Mouse (Mus musculus) stomach, embryonic 15.5 days (tissue): ENCODE measurements around the gene Hspd1. TPM values are rescaled to one million over a fixed set of nuclear protein-coding genes. Genes with fewer than 3 reads are reported as not detected.
"Not testable (repeated sequence)": the region's sequence is repeated elsewhere in the genome, so short reads cannot be mapped to it uniquely, and the experiment has no call there.

Experiments used
- ATAC-seq: fragments of 200-750 bp; cut with Nextera tagmentation; 2 replicates; pipeline ENCODE4 v1.8.0; 2017; ENCODE audit warnings: low read depth, moderate number of reproducible peaks, moderate TSS enrichment; ENCODE audit not compliant: insufficient read depth, low FRiP score
- H3K27ac ChIP-seq: fragments of 300-500 bp; sonication (generic); 2 replicates; pipeline ENCODE4 v1.5.1; 2015; ENCODE audit warnings: mild to moderate bottlenecking, inconsistent platforms
- H3K27me3 ChIP-seq: fragments of 300-500 bp; sonication (generic); replicated peaks from 2 replicates; pipeline ENCODE4 v1.6.1; 2015; ENCODE audit warnings: inconsistent platforms
- H3K36me3 ChIP-seq: fragments of 300-500 bp; sonication (generic); 2 replicates; pipeline ENCODE4 v1.6.1; 2015; ENCODE audit warnings: inconsistent platforms
- H3K4me1 ChIP-seq: fragments of 300-500 bp; sonication (generic); 2 replicates; pipeline ENCODE4 v1.6.1; 2015; ENCODE audit warnings: inconsistent platforms
- H3K4me2 ChIP-seq: fragments of 300-500 bp; sonication (generic); 2 replicates; pipeline ENCODE4 v1.6.1; 2015; ENCODE audit warnings: mild to moderate bottlenecking, inconsistent platforms
- H3K4me3 ChIP-seq: fragments of 300-500 bp; sonication (generic); replicated peaks from 2 replicates; pipeline ENCODE4 v1.5.1; 2015; ENCODE audit warnings: inconsistent platforms
- H3K9ac ChIP-seq: fragments of 300-500 bp; sonication (generic); 2 replicates; pipeline ENCODE4 v1.6.1; 2015; ENCODE audit warnings: inconsistent platforms
- H3K9me3 ChIP-seq: fragments of 300-500 bp; sonication (generic); 2 replicates; pipeline ENCODE4 v1.6.1; 2016; ENCODE audit warnings: inconsistent platforms
- WGBS: fragments of 180-500 bp; shearing (Covaris S2); methylation state at CpG from one replicate; pipeline ENCODE4 v1.1.7; 2015; 5-methylcytosine and 5-hydroxymethylcytosine counted together
- polyA plus RNA-seq: library from polyadenylated mRNA; unstranded; fragments of >200 nt; fragmentation: Nextera tagmentation; extraction: Ambion mirVana; gene quantifications from 2 replicates; pipeline ENCODE4 v1.2.1, GENCODE M21; 2015

The Hspd1 gene
- 436 and 499 TPM in 2 replicates for polyA plus RNA-seq

DNA sequence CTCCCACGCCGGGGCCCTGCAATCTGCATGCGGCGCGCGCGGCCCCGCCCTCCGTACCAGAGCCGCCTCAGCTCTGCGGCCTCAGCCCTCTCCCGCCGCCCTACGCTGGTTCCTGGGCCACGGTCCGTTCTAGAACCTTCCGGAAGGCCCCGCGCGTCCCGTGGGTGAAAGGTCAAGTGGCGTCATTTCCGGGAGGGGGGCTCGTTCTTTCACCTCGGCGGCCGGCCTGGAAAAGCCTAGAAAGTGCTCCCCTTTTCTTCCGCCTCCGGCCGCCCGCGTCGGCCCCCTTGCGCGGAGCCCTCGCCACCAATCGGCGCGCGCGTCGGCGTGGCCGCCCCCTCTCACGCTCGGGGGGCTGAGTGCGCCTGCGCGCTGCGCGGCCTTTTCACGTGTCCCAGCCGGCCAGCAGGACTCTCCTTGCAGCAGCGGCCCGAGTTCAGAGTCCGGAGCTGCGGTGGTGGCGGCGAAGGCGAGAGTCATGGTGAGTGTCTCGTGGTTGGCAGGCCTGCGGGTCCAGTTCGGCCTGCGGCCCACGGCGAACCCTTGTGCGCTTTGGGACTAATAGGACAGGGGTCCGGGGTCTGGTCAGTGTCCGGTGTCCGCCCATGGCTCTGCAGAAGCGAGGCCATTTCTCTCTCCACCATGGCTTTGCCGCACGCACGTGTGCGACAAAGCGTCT is at the start of gene Hspd1, which contains the start of gene Hspe1:
TSS of gene Hspd1 (minus strand) at position 312 of the 679 bp plus-strand sequence.
TSS of gene Hspe1 (plus strand) at position 201 of the 679 bp plus-strand sequence.
- peak; percentile 93 for ATAC-seq
- no peaks in the 10 kb centered on the region for H3K27me3 ChIP-seq
- no peaks in the 10 kb centered on the region for H3K9me3 ChIP-seq
- WGBS: under 1% methylated on average over 72 of the region's 76 CpGs
- H3K27ac ChIP-seq: peak within 1 kb of the TSS; percentile 96
- peak within 1 kb of the TSS; percentile 98 for H3K4me3 ChIP-seq
- peaks cover 14% of the 10 kb centered on the region for H3K36me3 ChIP-seq
- H3K4me1 ChIP-seq: peaks cover 15% of the 10 kb centered on the region
- H3K9ac ChIP-seq: peak within 1 kb of the TSS; percentile 95
- H3K4me2 ChIP-seq: peak within 1 kb of the TSS; percentile 61

DNA sequence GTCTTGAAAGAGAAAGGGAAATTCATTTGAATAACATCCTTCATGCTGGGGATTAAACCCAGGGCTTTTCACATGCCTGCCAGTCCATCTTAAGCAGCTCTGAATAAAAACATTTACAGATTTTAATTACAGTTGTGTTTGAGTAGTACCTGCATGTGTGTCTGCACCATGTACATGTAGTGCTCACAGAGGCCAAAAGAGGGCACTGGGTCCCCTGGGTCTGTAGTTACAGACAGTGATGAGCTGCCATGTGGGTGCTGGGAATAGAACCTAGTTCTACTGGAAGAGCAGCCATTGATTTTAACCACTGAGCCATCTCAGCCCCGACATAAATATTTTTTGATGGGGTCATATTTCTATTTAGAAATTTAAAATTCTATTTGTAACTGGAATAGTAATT is 47.8 kb upstream of the Hspd1 start:
- Histone ChIP-seq H3K9me3 (no peaks in the 10 kb centered on the region), H3K4me3 (no peak overlapping the region), H3K27me3 (no peaks in the 10 kb centered on the region), H3K9ac (no peak overlapping the region), H3K36me3 (peaks cover 12% of the 10 kb centered on the region; the same call in 1 of the 2 replicates), H3K27ac (no peak overlapping the region), H3K4me2 (no peak overlapping the region), H3K4me1 (peaks cover 5% of the 10 kb centered on the region)
- 92% methylated on average over 1 of the region's 1 CpGs for WGBS
- no peak for ATAC-seq

DNA sequence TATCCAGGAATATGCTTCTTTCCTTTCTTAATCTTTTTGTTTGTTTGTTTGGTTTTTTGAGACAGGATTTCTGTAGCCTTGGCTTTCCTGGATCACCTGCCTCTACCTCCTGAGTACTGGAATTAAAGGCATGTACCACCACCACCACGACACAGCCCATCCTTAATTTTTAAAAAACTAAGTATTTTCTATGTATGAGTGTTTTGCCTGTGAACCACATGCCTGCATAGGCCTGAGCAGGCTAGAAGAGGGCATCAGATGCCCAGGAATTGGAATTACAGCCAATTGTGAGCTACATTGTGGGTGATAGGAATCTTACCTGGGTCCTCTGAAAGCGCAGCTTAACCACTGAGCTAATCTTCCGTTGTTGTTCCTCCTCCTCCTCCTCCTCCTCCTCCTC is 46.3 kb upstream of the Hspd1 start:
- no peak overlapping the region for H3K27ac ChIP-seq
- WGBS: 90% methylated on average over 3 of the region's 3 CpGs
- ATAC-seq: no peak
- peaks cover 5% of the 10 kb centered on the region for H3K4me1 ChIP-seq
- no peaks in the 10 kb centered on the region for H3K27me3 ChIP-seq
- no peak overlapping the region for H3K4me3 ChIP-seq
- peaks cover 4% of the 10 kb centered on the region; the same call in 1 of the 2 replicates for H3K36me3 ChIP-seq
- H3K4me2 ChIP-seq: no peak overlapping the region
- H3K9me3 ChIP-seq: no peaks in the 10 kb centered on the region
- no peak overlapping the region for H3K9ac ChIP-seq

DNA sequence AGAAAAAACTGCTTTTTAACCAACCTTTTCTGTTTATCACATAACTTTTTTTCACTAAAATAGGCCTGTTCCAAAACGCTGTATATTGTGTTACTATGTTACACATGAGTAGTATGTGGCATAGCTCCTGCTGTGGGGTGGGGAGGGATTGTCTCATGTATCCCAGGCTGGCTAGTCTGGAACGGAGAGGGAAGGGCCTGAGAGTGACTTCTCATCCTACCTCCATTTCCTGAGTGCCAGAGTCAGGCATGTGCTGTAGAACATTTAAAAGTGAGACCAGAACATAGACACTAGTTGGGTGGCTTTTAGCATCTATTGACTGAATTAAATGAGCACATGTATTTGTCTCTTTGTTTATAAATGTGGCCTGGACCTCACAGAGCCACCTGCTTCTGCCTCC is 45.1 kb upstream of the Hspd1 start:
- no peak for ATAC-seq
- Histone ChIP-seq H3K4me1 (peaks cover 5% of the 10 kb centered on the region), H3K9ac (no peak overlapping the region), H3K27ac (no peak overlapping the region), H3K9me3 (no peaks in the 10 kb centered on the region), H3K36me3 (peaks cover 4% of the 10 kb centered on the region; the same call in 1 of the 2 replicates), H3K27me3 (no peaks in the 10 kb centered on the region), H3K4me3 (no peak overlapping the region), H3K4me2 (peak overlapping the region; percentile 29; the same call in 1 of the 2 replicates)
- WGBS: 64% methylated on average over 2 of the region's 2 CpGs

DNA sequence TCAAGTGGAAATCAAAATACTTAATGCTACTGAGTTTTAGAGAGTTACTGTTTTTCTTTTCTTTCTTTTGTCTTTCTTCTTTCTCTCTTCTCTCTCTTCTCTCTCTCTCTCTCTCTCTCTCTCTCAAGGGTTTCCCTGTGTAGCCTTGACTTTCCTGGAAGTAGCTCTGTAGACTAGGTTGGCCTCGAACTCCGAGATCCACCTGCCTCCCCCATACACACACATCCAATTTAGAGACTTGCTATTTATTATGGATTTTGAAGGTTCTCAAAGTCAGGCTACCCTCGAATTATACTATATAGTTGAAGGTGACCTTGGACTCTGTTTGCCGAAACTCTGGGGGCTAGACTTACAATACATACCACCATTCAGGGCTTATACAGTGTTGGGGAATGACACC is 44.3 kb upstream of the Hspd1 start:
- peak overlapping the region; percentile 98 for H3K4me3 ChIP-seq
- no peak for ATAC-seq
- H3K27ac ChIP-seq: peak overlapping the region; percentile 99; the same call in 1 of the 2 replicates
- 0 out of 2 replicates have a peak overlapping the region, but pooled peaks have one; percentile 100 for H3K9ac ChIP-seq
- no peaks in the 10 kb centered on the region for H3K9me3 ChIP-seq
- H3K27me3 ChIP-seq: no peaks in the 10 kb centered on the region
- H3K4me2 ChIP-seq: peak overlapping the region; percentile 57
- H3K36me3 ChIP-seq: no peaks in the 10 kb centered on the region
- 58% methylated on average over 4 of the region's 4 CpGs for WGBS
- H3K4me1 ChIP-seq: peaks cover 5% of the 10 kb centered on the region

DNA sequence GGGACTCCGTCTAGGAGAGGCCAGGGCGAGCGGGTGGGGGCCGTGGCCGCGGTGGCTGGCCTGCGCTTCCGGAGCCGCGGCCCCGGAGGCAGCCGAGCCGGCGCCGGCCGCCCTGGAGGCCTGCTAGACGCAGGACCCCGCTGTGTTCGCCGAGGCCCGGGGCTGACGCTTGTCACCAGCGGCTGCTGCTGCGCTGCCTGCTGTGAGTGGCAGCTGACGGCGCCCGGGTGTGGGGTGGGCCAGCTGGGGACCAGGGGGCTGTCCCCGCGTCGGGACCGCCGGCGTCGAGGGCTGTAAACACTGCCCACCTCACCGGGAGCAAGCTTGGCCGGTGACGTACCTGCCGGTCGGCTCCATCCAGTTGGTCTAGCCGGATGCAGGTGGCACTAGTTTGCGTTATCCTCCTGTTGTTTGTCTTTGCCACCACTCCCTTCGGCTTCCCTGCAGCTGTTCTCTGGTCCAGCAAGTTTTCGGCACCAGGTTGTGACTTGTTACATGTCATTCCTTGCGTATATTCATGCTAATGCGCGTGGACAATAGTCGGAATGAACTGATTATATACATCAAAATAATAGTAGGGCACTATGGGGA is 43.5 kb upstream of the Hspd1 start:
- H3K4me1 ChIP-seq: peaks cover 5% of the 10 kb centered on the region
- peak overlapping the region; percentile 100 for H3K9ac ChIP-seq
- no peaks in the 10 kb centered on the region for H3K9me3 ChIP-seq
- peak overlapping the region; percentile 57 for H3K4me2 ChIP-seq
- under 1% methylated on average over 46 of the region's 47 CpGs for WGBS
- H3K36me3 ChIP-seq: no peaks in the 10 kb centered on the region
- H3K4me3 ChIP-seq: peak overlapping the region; percentile 98
- H3K27me3 ChIP-seq: no peaks in the 10 kb centered on the region
- peak overlapping the region; percentile 99 for H3K27ac ChIP-seq
- peak; percentile 82 for ATAC-seq

DNA sequence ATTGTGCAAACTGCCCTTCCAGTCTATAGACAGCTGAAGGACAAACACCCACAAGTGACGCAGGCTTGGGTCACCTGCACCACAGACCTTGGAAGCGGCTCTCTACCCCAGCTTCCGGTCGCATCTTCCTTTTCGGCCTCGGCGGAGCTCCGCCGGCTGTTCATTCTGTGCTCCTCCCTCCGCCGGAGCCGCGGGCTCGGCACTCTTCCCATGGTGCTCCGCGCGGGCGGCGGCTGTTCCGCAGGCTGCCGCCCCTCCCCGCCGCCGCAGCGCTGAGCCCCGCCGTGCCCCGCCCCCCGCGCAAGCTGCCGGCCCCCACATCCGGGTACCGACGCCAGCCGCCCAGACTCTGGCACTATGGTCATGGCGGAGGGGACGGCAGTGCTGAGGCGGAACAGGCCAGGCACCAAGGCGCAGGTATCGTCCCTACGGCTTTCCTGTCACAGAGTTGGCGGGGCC is 42.9 kb upstream of the Hspd1 start, which contains the start of gene Mob4:
TSS of gene Mob4 (plus strand) at position 289 of the 459 bp plus-strand sequence.
- H3K9me3 ChIP-seq: no peaks in the 10 kb centered on the region
- peak within 1 kb of the TSS; percentile 62 for H3K4me2 ChIP-seq
- H3K27ac ChIP-seq: peak within 1 kb of the TSS; percentile 99
- H3K4me3 ChIP-seq: peak within 1 kb of the TSS; percentile 98
- ATAC-seq: peak; percentile 96
- H3K27me3 ChIP-seq: no peaks in the 10 kb centered on the region
- peaks cover 5% of the 10 kb centered on the region for H3K4me1 ChIP-seq
- H3K9ac ChIP-seq: peak within 1 kb of the TSS; percentile 100
- 1% methylated on average over 42 of the region's 42 CpGs for WGBS
- no peaks in the 10 kb centered on the region for H3K36me3 ChIP-seq

DNA sequence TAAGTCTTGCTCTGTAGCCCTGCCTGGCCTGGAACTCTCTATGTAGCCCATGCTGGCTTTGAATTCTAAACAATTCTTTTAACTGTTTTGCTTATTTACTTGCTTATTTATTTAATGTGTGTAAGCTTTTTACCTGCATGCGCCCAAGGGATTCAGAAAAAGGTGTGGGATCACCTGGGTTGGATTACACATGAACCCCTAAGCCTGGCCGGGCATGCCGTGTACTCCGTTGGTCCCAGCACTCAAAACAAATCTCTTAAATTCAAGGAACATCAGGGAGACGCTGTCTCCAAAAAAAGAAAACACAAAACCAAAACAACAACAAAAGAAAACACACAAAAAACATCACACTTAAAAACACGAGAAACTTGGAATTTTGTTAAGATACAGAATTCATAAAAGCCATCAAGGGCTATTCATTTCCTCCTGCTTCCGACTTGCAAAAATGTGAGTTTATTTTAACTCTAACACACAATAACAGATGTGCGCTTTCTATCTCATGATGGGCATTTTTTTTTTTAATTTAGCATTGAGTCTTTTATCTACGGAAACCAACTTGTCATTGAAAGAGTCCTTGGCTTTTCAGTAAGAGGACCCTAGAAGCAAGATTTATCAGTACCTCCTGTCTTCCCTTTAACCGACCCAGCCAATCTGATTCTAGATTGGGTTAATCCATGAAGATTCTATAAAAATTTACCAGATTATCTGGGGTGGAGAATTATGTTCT is 42.3 kb upstream of the Hspd1 start:
- no peaks in the 10 kb centered on the region for H3K9me3 ChIP-seq
- H3K4me2 ChIP-seq: peak overlapping the region; percentile 62
- no peaks in the 10 kb centered on the region for H3K36me3 ChIP-seq
- no peaks in the 10 kb centered on the region for H3K27me3 ChIP-seq
- 61% methylated on average over 10 of the region's 10 CpGs for WGBS
- H3K4me3 ChIP-seq: peak overlapping the region; percentile 98
- H3K4me1 ChIP-seq: peaks cover 5% of the 10 kb centered on the region
- no peak overlapping the region; the same call in 1 of the 2 replicates for H3K9ac ChIP-seq
- peak overlapping the region; percentile 80 for H3K27ac ChIP-seq
- no peak for ATAC-seq

DNA sequence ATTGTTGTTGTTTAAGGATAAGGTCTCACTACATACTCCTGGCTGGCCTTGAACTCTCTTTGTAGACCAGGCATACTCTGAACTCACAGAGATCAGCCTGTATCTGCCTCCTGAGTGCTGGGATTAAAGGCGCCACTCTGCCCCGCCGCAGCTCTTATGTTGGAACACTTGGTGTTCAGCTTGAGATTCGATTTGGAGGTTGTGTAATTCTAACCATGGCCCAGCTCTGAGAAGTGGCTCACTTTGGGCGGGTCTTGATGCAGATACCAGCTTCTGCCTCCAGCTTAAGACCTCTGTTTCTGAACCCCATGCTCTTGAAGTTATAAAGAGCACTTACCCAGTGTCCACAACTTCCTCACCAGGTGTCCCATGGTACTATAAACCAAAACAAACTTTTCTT is 41.7 kb upstream of the Hspd1 start:
- no peak for ATAC-seq
- no peaks in the 10 kb centered on the region for H3K9me3 ChIP-seq
- no peaks in the 10 kb centered on the region for H3K36me3 ChIP-seq
- H3K27me3 ChIP-seq: no peaks in the 10 kb centered on the region
- 90% methylated on average over 5 of the region's 5 CpGs for WGBS
- H3K9ac ChIP-seq: no peak overlapping the region
- H3K4me2 ChIP-seq: no peak overlapping the region
- no peak overlapping the region for H3K27ac ChIP-seq
- no peak overlapping the region for H3K4me3 ChIP-seq
- H3K4me1 ChIP-seq: peaks cover 5% of the 10 kb centered on the region

DNA sequence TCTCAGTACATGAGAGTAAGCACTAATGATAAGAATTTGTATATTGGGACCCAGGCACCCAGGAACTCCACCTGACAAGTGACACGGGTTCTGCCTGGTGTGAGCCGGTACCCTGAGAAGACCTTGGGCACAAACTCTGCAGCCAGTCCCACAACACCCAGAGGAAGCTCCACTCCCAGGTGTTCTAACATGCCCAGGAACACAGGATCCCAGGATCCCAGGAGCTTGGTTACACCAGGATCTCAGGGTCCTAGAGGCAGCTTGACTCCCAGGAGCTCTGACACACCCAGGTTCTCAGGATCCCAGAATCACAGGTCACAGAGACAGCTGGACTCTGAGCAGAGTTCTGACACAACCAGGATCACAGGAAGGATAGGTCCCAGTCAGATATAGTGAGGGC is 36.1 kb upstream of the Hspd1 start:
- 98% methylated on average over 2 of the region's 2 CpGs for WGBS
- not testable (repeated sequence) for H3K4me2 ChIP-seq, H3K4me3 ChIP-seq, H3K36me3 ChIP-seq, H3K27me3 ChIP-seq, H3K9me3 ChIP-seq, H3K4me1 ChIP-seq, ATAC-seq, H3K9ac ChIP-seq, H3K27ac ChIP-seq

DNA sequence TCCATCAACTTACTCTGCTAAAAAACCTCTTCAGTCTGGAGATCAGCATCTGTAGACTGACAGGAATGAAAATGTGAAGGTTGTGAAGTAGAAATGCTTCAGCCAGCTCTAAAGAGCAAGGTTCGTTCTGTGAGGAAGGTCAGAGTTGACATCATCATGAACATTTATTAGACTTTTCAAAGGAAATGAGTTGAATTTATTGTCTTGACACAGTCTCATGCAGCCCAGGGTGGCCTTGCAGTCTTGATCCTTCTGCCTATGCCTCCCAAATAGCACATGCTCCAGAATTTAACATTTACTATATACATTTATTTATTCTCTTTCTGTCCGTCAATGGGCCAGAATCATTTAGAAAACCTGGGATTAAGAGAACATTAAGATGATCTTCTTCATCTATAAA is 35.5 kb upstream of the Hspd1 start:
- Histone ChIP-seq H3K36me3 (no peaks in the 10 kb centered on the region), H3K4me2 (no peak overlapping the region), H3K4me3 (no peak overlapping the region), H3K4me1 (no peaks in the 10 kb centered on the region), H3K27me3 (no peaks in the 10 kb centered on the region), H3K27ac (no peak overlapping the region), H3K9ac (no peak overlapping the region), H3K9me3 (no peaks in the 10 kb centered on the region)
- ATAC-seq: no peak
- 76% methylated on average over 2 of the region's 2 CpGs for WGBS

DNA sequence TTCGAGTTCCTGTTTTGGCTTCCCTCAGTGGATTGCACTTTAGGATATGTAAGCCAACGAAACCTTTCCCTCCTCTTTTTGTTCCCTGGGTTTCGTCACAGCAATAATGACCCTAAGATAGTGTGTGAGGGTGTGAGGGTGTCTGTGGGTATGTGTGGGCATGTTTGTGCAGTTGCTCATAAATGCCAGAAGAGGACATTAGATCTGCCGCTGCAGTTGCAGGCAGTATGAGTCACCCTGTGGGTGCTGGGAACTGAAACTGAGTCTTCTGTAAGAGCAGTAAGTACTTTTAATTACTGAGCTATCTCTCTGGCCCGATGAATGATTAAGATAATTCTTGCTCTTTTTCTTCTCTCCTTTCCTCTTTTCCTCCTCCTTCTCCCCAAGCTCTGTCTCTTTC is 35.0 kb upstream of the Hspd1 start:
- H3K4me3 ChIP-seq: no peak overlapping the region
- H3K9me3 ChIP-seq: no peaks in the 10 kb centered on the region
- H3K4me2 ChIP-seq: no peak overlapping the region
- no peaks in the 10 kb centered on the region for H3K27me3 ChIP-seq
- ATAC-seq: no peak
- no peaks in the 10 kb centered on the region for H3K36me3 ChIP-seq
- H3K4me1 ChIP-seq: no peaks in the 10 kb centered on the region
- WGBS: 83% methylated on average over 5 of the region's 5 CpGs
- H3K9ac ChIP-seq: no peak overlapping the region
- no peak overlapping the region for H3K27ac ChIP-seq
